Mouse (Mus musculus): Measurements from ENCODE around the gene Tmbim6. TPM values are rescaled to one million over a fixed set of nuclear protein-coding genes. Genes with fewer than 3 reads are reported as not detected.

Tmbim6 gene
- polyA plus RNA-seq, 1 experiment from 2014 or later = 257 TPM

DNA sequence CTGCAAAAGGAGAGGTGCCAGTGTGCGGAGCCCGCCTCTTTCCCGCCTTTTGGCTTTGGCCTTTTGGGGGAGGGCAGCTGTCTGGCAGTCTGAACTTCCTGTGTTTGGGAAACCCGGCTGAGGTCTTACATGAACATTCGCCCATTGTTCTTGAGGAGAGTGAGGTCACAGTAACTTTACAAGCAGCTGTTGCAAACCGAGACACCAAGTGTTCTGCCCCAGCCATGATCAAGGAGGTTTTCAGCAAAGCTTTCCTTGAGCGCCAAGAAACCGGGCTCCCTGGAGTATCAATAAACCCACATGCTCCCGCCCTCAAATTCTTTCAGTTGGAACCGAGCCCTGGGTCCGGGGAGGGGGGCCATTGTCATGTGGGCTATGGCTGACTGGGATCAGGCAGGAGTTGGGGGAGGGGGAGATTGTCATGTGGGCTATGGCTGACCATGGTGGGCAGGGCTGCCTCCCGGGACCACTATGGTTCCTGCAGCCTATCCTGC, 27.9 kb downstream of the Tmbim6 start:
- peak; percentile 53; the same call in 1 of the 2 replicates for ATAC-seq (ENCODE audit: low read depth)
- WGBS = 4% methylated on average over 12 of the region's 12 CpGs
- no peak overlapping the region for H3K4me3 ChIP-seq (ENCODE audit: low read depth, low read length)
- peak overlapping the region; percentile 24; the same call in 1 of the 2 replicates for H3K4me2 ChIP-seq (ENCODE audit: low read depth, low read length)
- H3K27me3 ChIP-seq (ENCODE audit: control insufficient read depth, insufficient read depth, low read length) = no peaks in the 10 kb centered on the region
- H3K36me3 ChIP-seq (ENCODE audit: control insufficient read depth, insufficient read depth, low read length) = peaks cover 21% of the 10 kb centered on the region
- peaks cover 12% of the 10 kb centered on the region for H3K4me1 ChIP-seq (ENCODE audit: control insufficient read depth, insufficient read depth, low read length)
- H3K9me3 ChIP-seq (ENCODE audit: control insufficient read depth, low read length) = no peaks in the 10 kb centered on the region
- H3K27ac ChIP-seq (ENCODE audit: low read depth, low read length) = peak overlapping the region; percentile 60
- H3K9ac ChIP-seq (replicated peaks; ENCODE audit: low read depth, low read length) = 0 out of 2 replicates have a peak overlapping the region, but pooled peaks have one; percentile 11

DNA sequence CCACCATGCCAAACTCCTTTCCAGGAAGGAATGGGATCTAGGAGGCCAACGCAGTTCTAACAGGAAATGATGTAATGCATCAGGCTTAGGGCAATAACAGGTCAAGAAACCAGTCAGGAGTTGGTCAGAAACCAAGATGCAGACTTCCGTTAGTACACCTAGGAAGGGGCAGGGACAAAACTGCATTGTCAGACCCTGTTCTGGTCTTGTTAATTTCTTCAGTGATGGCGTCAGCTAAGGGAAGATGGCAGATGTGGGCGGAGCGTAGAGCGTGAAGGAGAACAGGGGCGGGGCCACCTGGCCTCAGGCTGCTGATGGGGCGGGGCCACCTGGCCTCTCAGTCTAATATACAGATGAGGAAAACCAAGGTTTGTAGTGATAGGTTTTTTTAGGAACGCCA, 28.5 kb downstream of the Tmbim6 start:
- Histone ChIP-seq H3K36me3 (ENCODE audit: control insufficient read depth, insufficient read depth, low read length) (peaks cover 26% of the 10 kb centered on the region), H3K4me2 (ENCODE audit: low read depth, low read length) (no peak overlapping the region; the same call in 1 of the 2 replicates), H3K9me3 (ENCODE audit: control insufficient read depth, low read length) (no peaks in the 10 kb centered on the region), H3K27me3 (ENCODE audit: control insufficient read depth, insufficient read depth, low read length) (no peaks in the 10 kb centered on the region), H3K4me1 (ENCODE audit: control insufficient read depth, insufficient read depth, low read length) (peaks cover 12% of the 10 kb centered on the region), H3K27ac (ENCODE audit: low read depth, low read length) (peak overlapping the region; percentile 60), H3K4me3 (ENCODE audit: low read depth, low read length) (no peak overlapping the region), H3K9ac (replicated peaks; ENCODE audit: low read depth, low read length) (no peak overlapping the region)
- ATAC-seq (ENCODE audit: low read depth) = no peak
- WGBS = 83% methylated on average over 9 of the region's 9 CpGs

- peaks cover 30% of the 10 kb centered on the region for H3K36me3 ChIP-seq (ENCODE audit: control insufficient read depth, insufficient read depth, low read length)
- 81% methylated on average over 8 of the region's 8 CpGs for WGBS
- no peak overlapping the region for H3K4me3 ChIP-seq (ENCODE audit: low read depth, low read length)
- H3K9me3 ChIP-seq (ENCODE audit: control insufficient read depth, low read length) = no peaks in the 10 kb centered on the region
- H3K4me1 ChIP-seq (ENCODE audit: control insufficient read depth, insufficient read depth, low read length) = peaks cover 12% of the 10 kb centered on the region
- H3K9ac ChIP-seq (replicated peaks; ENCODE audit: low read depth, low read length) = no peak overlapping the region
- no peaks in the 10 kb centered on the region for H3K27me3 ChIP-seq (ENCODE audit: control insufficient read depth, insufficient read depth, low read length)
- no peak for ATAC-seq (ENCODE audit: low read depth)
- no peak overlapping the region for H3K4me2 ChIP-seq (ENCODE audit: low read depth, low read length)
- H3K27ac ChIP-seq (ENCODE audit: low read depth, low read length) = no peak overlapping the region
Measured at GRCm38 (mm10) chr15:99421676-99422075, 29.0 kb downstream of the Tmbim6 start.

- Histone ChIP-seq H3K36me3 (ENCODE audit: control insufficient read depth, insufficient read depth, low read length) (peaks cover 37% of the 10 kb centered on the region), H3K4me3 (ENCODE audit: low read depth, low read length) (no peak overlapping the region), H3K9me3 (ENCODE audit: control insufficient read depth, low read length) (no peaks in the 10 kb centered on the region), H3K27me3 (ENCODE audit: control insufficient read depth, insufficient read depth, low read length) (no peaks in the 10 kb centered on the region), H3K4me1 (ENCODE audit: control insufficient read depth, insufficient read depth, low read length) (peaks cover 12% of the 10 kb centered on the region), H3K27ac (ENCODE audit: low read depth, low read length) (no peak overlapping the region), H3K9ac (replicated peaks; ENCODE audit: low read depth, low read length) (no peak overlapping the region), H3K4me2 (ENCODE audit: low read depth, low read length) (no peak overlapping the region)
- no peak for ATAC-seq (ENCODE audit: low read depth)
- 93% methylated on average over 23 of the region's 23 CpGs for WGBS
Measured at GRCm38 (mm10) chr15:99422551-99422950, 29.9 kb downstream of the Tmbim6 start.

- Histone ChIP-seq H3K9ac (replicated peaks; ENCODE audit: low read depth, low read length) (no peak overlapping the region), H3K9me3 (ENCODE audit: control insufficient read depth, low read length) (no peaks in the 10 kb centered on the region), H3K27me3 (ENCODE audit: control insufficient read depth, insufficient read depth, low read length) (no peaks in the 10 kb centered on the region), H3K36me3 (ENCODE audit: control insufficient read depth, insufficient read depth, low read length) (peaks cover 42% of the 10 kb centered on the region), H3K27ac (ENCODE audit: low read depth, low read length) (no peak overlapping the region), H3K4me3 (ENCODE audit: low read depth, low read length) (no peak overlapping the region), H3K4me1 (ENCODE audit: control insufficient read depth, insufficient read depth, low read length) (peaks cover 12% of the 10 kb centered on the region), H3K4me2 (ENCODE audit: low read depth, low read length) (no peak overlapping the region)
- 97% methylated on average over 10 of the region's 10 CpGs for WGBS
- no peak for ATAC-seq (ENCODE audit: low read depth)
Measured at GRCm38 (mm10) chr15:99423131-99423530, 30.4 kb downstream of the Tmbim6 start.

- Histone ChIP-seq H3K36me3 (ENCODE audit: control insufficient read depth, insufficient read depth, low read length) (peaks cover 49% of the 10 kb centered on the region), H3K4me2 (ENCODE audit: low read depth, low read length) (no peak overlapping the region), H3K4me1 (ENCODE audit: control insufficient read depth, insufficient read depth, low read length) (peaks cover 12% of the 10 kb centered on the region), H3K9ac (replicated peaks; ENCODE audit: low read depth, low read length) (no peak overlapping the region), H3K9me3 (ENCODE audit: control insufficient read depth, low read length) (no peaks in the 10 kb centered on the region), H3K27ac (ENCODE audit: low read depth, low read length) (no peak overlapping the region), H3K4me3 (ENCODE audit: low read depth, low read length) (no peak overlapping the region), H3K27me3 (ENCODE audit: control insufficient read depth, insufficient read depth, low read length) (no peaks in the 10 kb centered on the region)
- ATAC-seq (ENCODE audit: low read depth) = no peak
- 94% methylated on average over 9 of the region's 9 CpGs for WGBS
Measured at GRCm38 (mm10) chr15:99423884-99424283, 31.2 kb downstream of the Tmbim6 start.

DNA sequence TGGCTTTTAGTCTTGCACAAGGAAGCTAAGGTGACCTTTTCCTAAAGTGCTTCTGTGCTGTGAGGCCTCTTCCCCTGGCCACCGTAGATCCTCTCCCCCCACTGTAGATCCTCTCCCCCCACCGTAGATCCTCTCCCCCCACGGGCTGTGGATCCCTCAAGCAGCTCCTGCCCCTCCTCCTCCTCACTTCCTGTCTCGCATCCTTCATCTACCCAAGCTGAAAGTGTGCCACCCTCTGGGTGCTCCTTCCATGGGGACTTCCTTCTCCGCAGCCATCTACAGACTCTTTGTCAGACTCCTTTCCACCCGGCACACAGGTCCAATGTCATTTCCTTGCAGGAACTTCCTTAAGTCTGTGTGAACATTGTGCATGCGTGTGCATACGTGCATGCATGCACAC, 37.7 kb downstream of the Tmbim6 start:
- Histone ChIP-seq H3K9ac (replicated peaks; ENCODE audit: low read depth, low read length) (no peak overlapping the region), H3K36me3 (ENCODE audit: control insufficient read depth, insufficient read depth, low read length) (peaks cover 50% of the 10 kb centered on the region), H3K27me3 (ENCODE audit: control insufficient read depth, insufficient read depth, low read length) (no peaks in the 10 kb centered on the region), H3K27ac (ENCODE audit: low read depth, low read length) (no peak overlapping the region), H3K4me1 (ENCODE audit: control insufficient read depth, insufficient read depth, low read length) (no peaks in the 10 kb centered on the region), H3K4me2 (ENCODE audit: low read depth, low read length) (no peak overlapping the region), H3K4me3 (ENCODE audit: low read depth, low read length) (no peak overlapping the region), H3K9me3 (ENCODE audit: control insufficient read depth, low read length) (no peaks in the 10 kb centered on the region)
- ATAC-seq (ENCODE audit: low read depth) = no peak
- WGBS = 84% methylated on average over 8 of the region's 8 CpGs

DNA sequence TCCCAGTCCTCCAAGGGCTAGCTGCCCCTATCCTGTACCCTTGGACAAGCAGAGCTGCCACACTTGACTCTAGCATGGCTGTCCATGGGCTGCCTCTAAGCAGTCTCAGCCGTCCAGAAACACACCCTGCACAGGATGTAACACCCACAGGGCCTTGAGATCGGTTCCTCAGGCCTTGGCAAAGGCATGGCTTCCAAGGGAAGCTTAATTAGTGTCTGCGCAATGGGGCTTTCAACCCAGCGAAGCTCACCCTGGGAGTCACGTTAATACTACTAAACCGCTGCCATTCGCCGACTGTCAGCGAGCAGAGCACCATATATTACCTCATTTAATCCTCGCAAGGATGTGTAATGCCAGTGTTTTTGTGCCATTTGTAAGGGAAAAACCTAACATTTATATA, 38.4 kb downstream of the Tmbim6 start:
- Histone ChIP-seq H3K27me3 (ENCODE audit: control insufficient read depth, insufficient read depth, low read length) (no peaks in the 10 kb centered on the region), H3K9ac (replicated peaks; ENCODE audit: low read depth, low read length) (no peak overlapping the region), H3K4me3 (ENCODE audit: low read depth, low read length) (no peak overlapping the region), H3K27ac (ENCODE audit: low read depth, low read length) (no peak overlapping the region), H3K9me3 (ENCODE audit: control insufficient read depth, low read length) (no peaks in the 10 kb centered on the region), H3K4me1 (ENCODE audit: control insufficient read depth, insufficient read depth, low read length) (no peaks in the 10 kb centered on the region), H3K4me2 (ENCODE audit: low read depth, low read length) (no peak overlapping the region), H3K36me3 (ENCODE audit: control insufficient read depth, insufficient read depth, low read length) (peaks cover 44% of the 10 kb centered on the region)
- 79% methylated on average over 10 of the region's 10 CpGs for WGBS
- ATAC-seq (ENCODE audit: low read depth) = no peak

DNA sequence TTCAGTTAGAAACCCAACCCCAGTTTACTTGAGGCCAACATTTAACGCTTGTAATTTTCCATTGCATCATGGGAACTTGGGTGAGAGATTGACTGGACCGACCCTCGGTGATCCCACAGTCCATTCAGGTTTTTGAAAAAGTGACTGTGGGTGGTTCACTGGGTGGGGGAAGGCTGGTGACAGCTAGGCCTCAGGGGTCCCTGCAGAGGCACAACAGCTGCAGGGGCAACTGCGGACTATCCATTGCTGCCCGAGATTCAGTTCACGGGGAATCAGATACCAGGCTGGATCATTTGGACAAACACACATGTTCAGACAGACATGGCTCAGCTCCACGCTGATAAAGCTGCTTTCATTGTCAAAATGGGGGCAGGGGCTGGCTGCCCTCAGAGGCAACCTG, 38.8 kb downstream of the Tmbim6 start:
- Histone ChIP-seq H3K4me2 (ENCODE audit: low read depth, low read length) (no peak overlapping the region), H3K27ac (ENCODE audit: low read depth, low read length) (no peak overlapping the region), H3K9me3 (ENCODE audit: control insufficient read depth, low read length) (no peaks in the 10 kb centered on the region), H3K4me1 (ENCODE audit: control insufficient read depth, insufficient read depth, low read length) (peaks cover 2% of the 10 kb centered on the region; the same call in 1 of the 2 replicates), H3K27me3 (ENCODE audit: control insufficient read depth, insufficient read depth, low read length) (no peaks in the 10 kb centered on the region), H3K9ac (replicated peaks; ENCODE audit: low read depth, low read length) (no peak overlapping the region), H3K4me3 (ENCODE audit: low read depth, low read length) (no peak overlapping the region), H3K36me3 (ENCODE audit: control insufficient read depth, insufficient read depth, low read length) (peaks cover 41% of the 10 kb centered on the region)
- no peak for ATAC-seq (ENCODE audit: low read depth)
- WGBS = 79% methylated on average over 7 of the region's 7 CpGs
